Mouse (Mus musculus) fat pad, adult 2 months (tissue): ENCODE measurements around the gene Isoc2a.
"Not testable (repeated sequence)": the region's sequence is repeated elsewhere in the genome, so short reads cannot be mapped to it uniquely, and the experiment has no call there.

Experiments
- DNase-seq: peaks from one replicate; pipeline ENCODE4 v3.0.0-alpha.2; 2011; ENCODE audit warnings: low read depth, low spot score; ENCODE audit errors: extremely low read depth

Isoc2a gene

DNA sequence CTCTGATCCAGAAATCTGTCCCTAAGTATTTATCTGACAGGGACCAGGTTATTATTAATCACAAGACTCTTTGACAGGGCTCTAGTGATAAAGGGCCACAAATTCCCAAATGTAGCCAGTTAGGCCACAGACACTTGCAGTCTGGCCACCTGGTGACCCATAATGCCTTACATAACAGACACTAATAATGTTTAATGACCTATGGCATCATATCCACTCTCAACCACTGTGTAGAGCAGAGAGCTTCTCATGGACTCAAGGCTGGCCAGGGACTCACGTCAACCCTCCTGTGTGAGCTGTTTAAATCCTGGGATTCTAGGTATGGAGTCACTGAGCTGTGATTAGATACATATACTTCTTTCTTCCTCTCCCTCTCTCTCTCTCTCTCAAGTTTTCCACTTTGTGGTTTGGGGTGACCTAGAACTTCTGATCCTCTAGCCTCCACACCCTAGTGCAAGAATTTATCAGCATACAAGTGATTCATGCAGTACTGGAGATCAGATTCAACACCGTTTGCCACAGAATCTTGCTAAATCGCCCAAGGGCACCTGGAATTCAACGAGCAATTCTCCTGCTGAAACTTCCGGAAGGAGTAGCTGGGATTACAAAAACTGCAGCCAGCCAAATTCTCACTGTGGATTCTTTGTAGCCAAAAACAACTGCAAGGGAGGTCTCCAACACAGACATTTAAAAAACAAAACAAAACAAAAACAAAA, 12.7 kb upstream of the Isoc2a start:
- DNase-seq = peak; percentile 83

DNA sequence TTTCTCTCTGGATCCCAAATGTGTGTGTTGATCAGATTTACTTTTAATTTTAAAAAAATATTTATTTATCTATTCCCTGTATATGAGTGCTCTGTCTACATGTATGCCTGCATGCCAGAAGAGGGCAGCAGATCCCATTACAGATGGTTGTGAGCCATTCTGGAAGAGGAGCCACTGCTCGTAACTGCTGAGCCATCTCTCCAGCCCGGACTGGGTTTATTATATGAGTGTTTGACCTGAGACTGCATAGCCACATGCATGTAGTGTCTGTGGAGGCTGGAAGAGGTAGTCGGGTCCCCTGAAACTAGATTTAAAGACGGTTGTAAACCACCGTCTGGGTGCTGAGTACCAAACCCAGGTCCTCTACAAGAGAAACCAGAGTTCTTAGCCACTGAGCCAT, 11.9 kb upstream of the Isoc2a start:
- DNase-seq = no peak

DNA sequence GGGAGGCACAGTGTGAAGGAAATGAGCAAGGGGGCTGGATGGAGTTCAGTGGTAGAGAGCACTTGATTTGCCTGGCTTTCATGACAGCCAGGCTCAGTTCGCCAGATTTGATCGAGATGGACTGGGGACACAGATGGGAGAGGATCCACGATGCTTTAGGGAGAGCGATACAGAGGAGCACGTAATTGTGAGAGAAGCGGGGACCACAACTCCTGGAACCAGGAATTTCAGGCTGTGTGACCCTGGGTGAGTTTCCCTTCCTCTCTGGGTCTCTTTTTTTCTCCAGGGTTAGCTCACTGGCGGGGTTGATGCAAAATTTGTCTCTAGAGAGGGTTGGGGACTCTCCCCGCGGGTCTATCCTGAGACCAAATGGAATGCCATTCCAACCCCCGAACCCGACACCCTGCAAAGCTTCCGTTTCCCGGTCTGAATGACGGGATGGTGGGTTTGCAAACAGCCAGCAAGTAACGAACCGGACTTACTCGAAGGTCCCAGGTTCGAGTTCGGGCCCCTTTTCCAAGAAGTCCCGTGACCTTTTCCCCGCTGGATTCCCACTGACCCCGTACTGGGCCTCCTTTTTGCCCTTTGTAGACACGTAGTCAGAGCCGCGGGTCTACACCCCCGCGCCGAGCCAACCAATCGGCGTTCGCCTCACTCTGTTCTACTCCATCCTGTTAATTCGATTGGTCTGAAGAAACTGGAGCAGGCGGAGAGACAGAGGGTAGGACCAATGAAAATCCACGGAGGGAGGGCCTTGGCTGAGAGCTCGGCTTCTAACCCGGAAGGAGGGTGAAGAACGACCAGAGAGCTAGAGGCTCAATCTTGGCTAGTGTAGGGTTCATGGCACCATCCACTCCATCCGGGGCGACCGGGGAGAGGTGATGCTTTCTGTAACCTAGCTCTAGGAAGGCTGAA, 11.1 kb upstream of the Isoc2a start:
- peak; percentile 94 for DNase-seq

DNA sequence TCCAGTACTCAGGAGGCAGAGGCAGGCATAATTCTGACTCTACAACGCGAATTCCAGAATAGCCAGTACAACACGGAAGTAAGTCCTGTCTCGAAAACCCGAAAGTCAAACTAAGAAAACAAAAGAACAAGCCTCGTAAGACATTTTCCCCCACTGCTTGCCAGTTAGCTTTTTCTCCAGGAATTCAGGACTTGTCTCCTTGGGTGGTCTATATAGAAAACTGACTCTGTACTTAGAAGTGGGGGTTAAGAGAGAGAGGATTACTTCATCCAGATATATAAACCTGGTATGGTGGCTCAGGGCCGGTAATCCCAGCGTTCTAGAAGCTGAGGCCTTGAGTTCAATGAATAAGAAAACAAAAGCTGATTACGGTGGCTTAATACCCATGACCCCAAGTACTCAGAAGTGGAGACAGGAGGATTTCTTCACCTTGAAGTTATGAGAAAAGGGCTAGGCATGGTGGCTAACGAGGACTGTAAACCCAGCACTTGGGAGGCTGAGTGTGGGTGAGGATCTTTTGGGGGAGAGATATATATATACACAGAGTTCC, 10.2 kb upstream of the Isoc2a start:
- DNase-seq = no peak

DNA sequence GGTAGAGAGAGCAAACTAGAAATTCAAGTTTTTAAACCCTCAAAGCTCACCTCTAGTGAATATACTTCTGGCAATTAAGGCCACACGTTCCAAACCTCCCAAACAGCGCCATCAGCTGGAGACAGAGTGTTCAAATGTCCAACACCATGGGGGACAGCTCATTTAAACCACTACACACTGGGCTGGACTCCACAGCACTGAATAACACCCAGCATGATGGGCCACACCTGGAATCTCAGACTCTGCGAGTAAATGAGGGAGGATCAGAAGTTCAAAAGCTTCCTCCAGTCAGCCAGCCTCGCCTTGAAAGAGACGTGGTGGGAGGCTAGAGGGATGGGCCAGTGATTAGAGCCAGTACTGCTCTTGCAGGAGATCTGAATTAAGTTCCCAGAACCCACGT, 6.8 kb upstream of the Isoc2a start, which contains the start of gene Isoc2b:
Gene Isoc2b (minus strand): TSS at position 126 of the 400 bp plus-strand sequence.
- no peak for DNase-seq

DNA sequence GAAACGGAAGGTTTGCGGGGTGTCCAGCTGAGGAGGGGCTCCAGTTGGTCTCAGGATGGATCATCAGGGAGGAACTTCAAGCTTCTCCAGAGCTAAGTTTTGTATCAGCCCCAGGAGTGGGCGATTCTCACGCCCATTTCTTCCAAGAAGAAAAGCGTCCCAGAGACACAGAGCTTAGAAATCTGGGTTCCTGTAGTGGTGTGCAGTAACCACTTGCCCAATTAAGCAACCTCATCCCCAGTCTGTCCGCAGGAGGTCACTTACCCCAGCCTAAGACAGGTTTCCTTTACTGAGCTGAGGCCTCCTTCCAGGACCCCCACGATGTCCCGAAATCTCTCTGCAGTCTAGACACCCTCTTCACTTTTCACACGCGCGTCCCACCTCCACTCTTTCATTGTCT, 273 bp downstream of the Isoc2a start:
- DNase-seq = no peak

DNA sequence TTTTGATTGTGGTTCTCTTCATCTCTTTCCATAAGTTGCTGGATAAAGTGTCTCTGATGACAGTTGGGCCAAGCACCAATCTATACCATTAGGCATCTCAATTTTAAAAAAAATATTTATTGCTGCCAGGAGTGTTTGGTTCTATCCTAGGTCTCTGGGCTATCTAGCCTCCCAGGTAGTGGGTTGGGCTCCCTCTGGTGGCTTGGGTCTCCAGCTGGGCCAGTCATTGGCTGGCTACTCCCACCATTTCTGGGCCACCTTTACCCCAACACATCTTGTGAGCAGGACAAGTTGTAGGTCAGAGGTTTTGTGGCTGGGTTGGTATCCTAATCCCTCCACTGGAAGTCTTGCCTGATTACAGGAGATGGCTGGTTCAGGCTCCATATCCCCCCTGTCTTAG, 1.2 kb downstream of the Isoc2a start:
- DNase-seq = no peak

DNA sequence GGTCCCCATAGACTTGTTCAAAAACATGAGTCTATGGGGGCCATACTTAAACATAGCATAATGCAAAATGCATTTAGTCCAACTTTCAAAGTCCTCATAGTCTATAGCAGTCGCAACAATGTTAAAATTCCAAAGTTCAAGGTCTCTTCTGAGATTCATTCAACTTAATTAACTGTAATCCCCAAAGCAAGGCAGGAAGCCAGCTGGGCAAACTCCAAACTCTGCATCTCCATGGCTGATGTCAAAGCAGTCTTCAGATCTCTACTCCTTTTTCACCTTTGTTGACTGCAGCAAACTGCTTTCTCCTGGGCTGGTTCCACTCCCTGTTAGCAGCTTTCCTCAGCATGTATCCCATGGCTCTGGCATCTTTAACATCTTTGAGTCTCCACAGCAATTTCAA, 2.1 kb downstream of the Isoc2a start:
- not testable (repeated sequence) for DNase-seq

DNA sequence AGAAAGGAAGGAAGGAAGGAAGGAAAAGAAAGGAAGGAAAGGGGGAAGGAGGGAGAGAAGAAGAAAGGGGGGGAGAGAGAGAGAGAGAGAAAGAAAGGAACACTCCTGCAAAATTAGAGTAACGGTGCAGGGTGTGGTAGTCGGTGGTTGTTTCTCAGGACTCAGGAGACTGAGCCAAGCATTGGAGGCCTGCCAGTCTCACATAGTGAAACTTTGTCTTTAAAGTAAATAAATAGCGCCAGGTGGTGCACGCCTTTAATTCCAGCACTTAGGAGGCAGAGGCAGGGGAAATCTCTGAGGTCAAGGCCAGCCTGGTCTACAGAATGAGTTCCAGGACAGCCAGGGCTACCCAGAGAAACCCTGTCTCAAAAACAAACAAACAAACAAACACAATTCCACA, 9.7 kb downstream of the Isoc2a start:
- no peak for DNase-seq

DNA sequence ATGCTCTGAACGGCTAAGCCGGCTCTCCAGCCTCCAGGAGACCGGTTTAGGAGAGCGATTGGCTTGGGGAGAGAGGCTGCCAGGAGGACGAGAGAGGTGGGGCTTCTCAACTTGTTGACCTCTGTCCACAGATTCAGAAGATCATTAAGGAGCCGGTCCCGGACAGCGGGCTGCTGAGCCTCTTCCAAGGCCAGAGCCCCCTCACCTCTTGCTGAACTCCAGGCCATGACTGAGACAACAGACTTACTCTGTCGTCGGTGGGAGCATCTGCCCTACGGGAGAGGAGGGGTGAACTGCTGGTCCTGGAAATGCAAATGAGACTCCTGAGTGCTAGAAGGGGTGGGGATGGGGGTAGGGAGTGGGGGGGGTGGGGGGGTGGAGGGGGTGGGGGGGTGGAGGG, 18.2 kb downstream of the Isoc2a start:
- DNase-seq = no peak

DNA sequence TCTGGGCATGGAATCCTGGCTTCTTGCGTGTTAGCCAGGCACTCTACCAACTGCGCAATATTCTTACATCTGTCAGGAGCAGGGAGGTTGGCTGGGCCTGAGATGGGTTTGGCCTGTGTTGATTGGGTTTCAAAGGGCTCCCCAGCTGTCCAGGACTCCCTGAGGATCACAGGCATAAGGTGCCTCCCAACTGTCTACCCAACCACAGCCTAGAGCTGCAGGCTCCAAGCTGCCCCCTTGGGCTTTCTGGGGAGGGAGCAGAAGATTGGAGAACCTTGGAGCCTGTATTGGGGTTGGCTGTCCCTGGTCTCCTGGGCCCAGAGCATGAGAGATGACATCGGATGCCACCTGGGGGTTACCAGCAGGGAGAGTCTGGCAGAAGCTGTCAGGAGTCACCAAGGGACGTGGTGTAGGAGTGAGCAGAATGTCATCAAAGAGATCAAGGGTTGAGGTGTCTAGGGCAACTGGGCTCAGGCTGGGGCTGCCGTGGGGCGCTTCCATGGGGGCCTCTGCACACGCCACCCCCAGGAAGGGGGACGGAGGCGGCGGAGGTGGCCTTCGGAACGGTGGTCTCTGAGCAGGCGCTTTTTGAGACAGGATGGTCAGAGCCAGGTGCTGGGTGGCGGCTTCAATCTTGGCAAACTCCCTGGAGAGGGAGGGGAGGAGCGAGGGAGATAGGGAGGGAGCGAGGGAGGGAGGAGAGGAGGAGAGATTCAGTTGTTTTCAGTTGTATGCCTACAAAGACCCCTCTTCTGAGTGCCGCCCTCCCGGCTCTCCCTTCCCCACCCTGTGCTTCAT, 22.1 kb downstream of the Isoc2a start:
- DNase-seq = no peak

DNA sequence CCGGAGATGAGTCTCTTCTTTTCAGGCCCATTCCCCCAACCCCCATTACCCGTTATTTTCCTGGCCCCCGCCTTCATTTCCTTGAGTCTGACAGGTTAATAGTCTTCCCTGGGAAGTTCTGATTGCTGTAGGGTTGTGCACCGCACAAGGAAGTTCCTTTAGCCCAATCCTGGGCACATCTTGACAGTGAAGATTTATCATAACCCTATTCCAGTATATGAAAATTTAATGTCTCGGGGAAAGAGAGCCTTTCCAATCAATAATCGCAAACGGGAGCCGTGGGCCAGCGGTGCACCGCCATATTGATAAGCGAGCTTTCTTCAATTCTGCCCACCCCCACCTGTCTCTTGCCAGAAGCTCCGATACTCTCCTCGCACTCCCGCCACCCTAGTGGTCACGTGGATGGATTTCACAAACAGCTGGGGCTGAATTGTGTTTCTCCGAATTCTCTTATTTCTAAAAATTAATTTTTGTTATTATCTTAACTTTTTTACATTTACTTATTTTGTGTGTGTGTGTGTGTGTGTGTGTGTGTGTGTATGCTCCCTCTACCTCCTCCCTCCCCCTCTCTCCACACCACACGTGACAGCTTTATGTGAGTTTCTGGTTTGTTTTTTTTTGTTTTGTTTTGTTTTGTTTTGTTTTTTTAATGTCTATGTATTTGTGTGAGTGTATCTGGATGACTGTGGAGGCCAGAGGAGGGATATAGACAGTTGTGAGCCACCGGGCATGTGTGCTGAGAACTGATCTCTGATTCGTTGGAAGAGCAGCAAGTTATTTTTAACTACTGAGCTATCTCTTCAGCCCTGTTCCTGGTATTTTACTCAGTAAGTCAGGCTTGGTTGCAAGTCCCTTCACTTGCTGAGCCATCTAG, 22.9 kb downstream of the Isoc2a start:
- no peak for DNase-seq

DNA sequence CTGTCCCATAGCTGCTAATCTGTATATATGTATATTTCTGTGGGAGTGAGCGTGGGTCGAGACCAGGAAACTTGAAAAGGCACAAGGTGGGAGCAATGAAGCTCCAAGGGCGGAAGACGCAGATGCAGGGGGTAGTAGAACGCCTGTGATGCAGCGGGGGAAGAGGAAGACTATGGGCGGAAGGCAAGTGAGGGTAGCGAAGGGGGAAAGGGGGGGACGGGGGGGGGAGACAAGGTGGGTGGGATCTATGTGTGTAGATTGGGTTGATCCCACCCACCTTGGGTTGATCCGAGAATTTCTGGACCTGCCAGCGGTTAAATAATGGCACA, 23.5 kb downstream of the Isoc2a start:
- DNase-seq = no peak

DNA sequence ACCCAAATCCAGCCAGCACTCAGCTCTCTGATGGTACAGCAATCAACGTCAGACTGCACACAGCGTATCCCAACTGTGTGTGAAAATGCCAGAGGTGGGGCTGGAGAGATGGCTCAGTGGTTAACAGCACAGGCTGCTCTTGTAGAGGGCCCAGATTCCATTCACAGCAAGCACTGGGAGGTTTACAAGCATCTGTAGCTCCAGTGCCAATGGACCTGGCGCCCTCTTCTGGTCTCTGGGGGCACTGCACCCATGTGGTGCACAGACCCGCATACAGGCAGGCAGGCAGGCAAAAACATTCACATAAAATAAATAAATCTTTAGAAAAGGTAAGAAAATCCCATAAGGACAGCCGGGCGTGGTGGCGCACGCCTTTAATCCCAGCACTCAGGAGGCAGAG, 24.2 kb downstream of the Isoc2a start:
- no peak for DNase-seq

DNA sequence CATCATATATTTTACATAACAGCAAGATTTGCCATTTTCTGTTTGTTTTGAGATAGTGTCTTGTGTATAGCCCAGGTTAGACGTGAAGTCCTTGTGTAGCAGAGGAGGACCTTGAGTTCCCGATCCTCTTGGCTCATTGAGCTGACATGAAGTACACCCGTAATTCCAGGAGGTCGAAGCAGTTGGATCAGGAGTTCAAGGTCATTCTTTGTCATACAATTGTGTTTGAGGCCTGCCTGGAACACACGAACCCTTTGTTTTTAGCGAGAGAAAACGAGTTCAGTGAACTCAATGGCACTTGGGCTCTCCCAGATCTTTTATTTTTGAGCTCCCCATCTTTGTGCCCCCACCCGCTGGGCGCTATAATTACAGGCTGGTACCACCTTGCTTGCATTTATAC, 25.5 kb downstream of the Isoc2a start:
- no peak for DNase-seq

DNA sequence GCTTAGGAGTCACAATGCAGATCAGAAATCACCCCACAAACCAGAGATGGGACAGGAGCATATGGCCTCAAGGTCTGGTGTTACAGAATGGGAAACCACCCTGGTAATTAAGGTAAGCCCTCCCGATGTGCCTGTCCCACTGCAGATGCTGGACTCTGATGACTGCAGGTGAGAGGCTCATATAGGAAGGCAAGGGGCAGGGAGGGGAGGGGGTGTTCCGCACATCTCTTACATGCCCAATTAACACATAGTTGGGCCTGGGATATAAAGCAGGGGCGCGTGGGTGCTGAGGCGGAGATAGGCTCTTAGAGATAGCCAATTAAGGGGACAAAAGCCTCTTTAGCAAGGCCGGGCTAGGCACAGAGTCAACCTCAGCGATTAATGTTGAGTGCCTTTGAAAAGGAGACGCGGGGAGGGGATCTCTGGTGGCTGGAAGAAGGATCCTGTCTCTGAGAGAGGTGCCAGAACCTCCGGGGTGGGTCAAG, 29.6 kb downstream of the Isoc2a start, which contains the start of gene Gm36210:
Gene Gm36210 (minus strand): TSS at position 51 of the 485 bp plus-strand sequence.
- DNase-seq = no peak

DNA sequence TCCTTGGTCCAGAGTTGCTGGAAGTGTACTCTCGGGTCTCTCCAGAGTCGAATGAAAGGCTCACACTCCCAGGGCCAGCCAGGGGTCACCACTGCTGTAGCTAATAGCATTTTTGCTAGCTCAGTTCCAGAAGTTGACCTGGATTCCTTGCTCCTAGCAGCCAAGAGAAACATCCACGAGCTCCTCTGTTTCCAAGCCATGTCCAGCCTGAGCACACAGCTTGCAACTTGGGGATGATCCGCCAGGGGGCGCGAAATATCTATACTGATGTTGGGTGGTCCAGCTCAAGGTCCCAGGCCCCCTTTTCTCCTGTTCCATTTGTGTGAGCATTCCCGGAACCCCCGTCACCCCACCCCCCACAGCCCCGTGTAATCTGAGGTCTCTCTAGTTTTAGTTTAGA, 34.6 kb downstream of the Isoc2a start:
- no peak for DNase-seq

DNA sequence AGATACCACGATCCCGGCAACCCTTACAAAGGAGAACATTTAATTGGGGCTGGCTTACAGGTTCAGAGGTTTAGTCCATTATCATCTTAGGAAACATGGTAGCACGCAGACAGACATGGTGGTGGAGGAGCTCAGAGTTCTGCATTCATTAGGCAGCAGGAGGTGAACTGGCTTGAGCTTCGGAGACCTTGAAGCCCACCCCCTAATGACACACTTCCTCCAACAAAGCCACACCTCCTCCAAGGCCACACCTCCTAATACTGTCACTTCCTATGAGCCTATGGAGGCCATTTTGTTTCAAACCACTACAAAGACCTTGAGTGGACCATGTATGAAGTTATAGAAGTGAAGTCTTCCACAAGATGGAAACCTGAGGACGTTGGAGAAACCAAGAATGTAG, 35.3 kb downstream of the Isoc2a start:
- no peak for DNase-seq

DNA sequence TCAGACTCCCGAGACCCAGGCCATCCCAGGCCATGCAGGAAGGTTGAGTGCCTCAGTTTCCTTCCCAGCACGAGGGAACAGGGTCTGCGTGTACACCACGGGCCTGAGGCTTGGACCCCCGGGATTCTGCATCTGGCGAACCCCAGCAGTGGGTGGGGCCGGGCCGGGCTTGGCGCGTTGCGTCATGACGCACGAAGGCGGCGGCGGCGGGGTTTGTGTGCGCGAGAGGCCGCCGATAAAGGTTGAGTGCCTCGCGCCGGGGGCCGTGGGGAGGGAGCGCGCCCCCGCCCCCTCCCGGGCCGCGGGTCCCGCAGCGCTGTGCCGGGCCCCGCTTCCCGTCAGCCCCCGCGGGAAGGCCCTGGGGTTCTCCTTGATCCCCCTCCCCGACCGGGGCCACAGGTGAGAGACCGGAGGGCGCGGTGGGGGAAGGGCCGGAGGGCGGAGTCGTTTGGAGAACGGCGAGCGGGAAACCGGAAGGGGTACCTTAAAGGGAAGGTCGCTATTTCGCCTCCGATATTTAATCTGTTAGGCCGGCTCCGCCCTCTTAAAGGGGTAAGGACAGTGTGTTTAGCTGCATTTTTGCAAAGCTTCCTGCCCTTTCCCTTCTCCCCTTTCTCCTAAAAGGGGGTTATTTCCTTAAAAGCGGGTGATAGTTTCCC, 38.2 kb downstream of the Isoc2a start, which contains the start of gene Zfp628:
Gene Zfp628 (plus strand): TSS at position 211 of the 659 bp plus-strand sequence.
- DNase-seq = peak; percentile 37
